Mouse (Mus musculus) neural tube, embryonic 12.5 days (tissue): ENCODE results near the gene Rbms1. TPM values are rescaled to one million over a fixed set of nuclear protein-coding genes. Genes with fewer than 3 reads are reported as not detected.
"Not testable (repeated sequence)": the region's sequence is repeated elsewhere in the genome, so short reads cannot be mapped to it uniquely, and the experiment has no call there.

Source experiments
- ATAC-seq: fragments of 200-750 bp; cut with Nextera tagmentation; 2 replicates; pipeline ENCODE4 v1.8.0; 2017; ENCODE audit warnings: low read depth, mild to moderate bottlenecking, moderate TSS enrichment, moderate library complexity; ENCODE audit not compliant: low FRiP score
- H3K27ac ChIP-seq: fragments of 300-500 bp; sonication (generic); 2 replicates; pipeline ENCODE4 v1.5.1; 2016
- H3K27me3 ChIP-seq: fragments of 300-500 bp; sonication (generic); replicated peaks from 2 replicates; pipeline ENCODE4 v1.6.1; 2016; ENCODE audit warnings: mild to moderate bottlenecking
- H3K36me3 ChIP-seq: fragments of 300-500 bp; sonication (generic); 2 replicates; pipeline ENCODE4 v1.6.1; 2016; ENCODE audit warnings: mild to moderate bottlenecking
- H3K4me1 ChIP-seq: fragments of 300-500 bp; sonication (generic); 2 replicates; pipeline ENCODE4 v1.6.1; 2016
- H3K4me2 ChIP-seq: fragments of 300-500 bp; sonication (generic); replicated peaks from 2 replicates; pipeline ENCODE4 v1.6.1; 2016; ENCODE audit warnings: mild to moderate bottlenecking
- H3K4me3 ChIP-seq: fragments of 300-500 bp; sonication (generic); 2 replicates; pipeline ENCODE4 v1.5.1; 2016
- H3K9ac ChIP-seq: fragments of 300-500 bp; sonication (generic); 2 replicates; pipeline ENCODE4 v1.6.1; 2016; ENCODE audit warnings: mild to moderate bottlenecking
- H3K9me3 ChIP-seq: fragments of 300-500 bp; sonication (generic); 2 replicates; pipeline ENCODE4 v1.6.1; 2016; ENCODE audit warnings: mild to moderate bottlenecking
- WGBS: fragments of 180-500 bp; shearing (Covaris S2); methylation state at CpG from one replicate; pipeline ENCODE4 v1.1.7; 2016; 5-methylcytosine and 5-hydroxymethylcytosine counted together
- polyA plus RNA-seq: library from polyadenylated mRNA; unstranded; fragments of >200 nt; fragmentation: Nextera tagmentation; extraction: Ambion mirVana; gene quantifications from 2 replicates; pipeline ENCODE4 v1.2.1, GENCODE M21; 2016

The Rbms1 gene
- polyA plus RNA-seq, 1 experiment from 2014 or later, result 79.3 TPM

- WGBS, result 76% methylated on average over 7 of the region's 7 CpGs
- Histone ChIP-seq H3K4me2 (no peak overlapping the region), H3K36me3 (no peaks in the 10 kb centered on the region), H3K27me3 (no peaks in the 10 kb centered on the region), H3K4me1 (peaks cover 10% of the 10 kb centered on the region; the same call in 1 of the 2 replicates), H3K27ac (no peak overlapping the region), H3K9me3 (no peaks in the 10 kb centered on the region), H3K4me3 (no peak overlapping the region), H3K9ac (no peak overlapping the region)
- ATAC-seq, result no peak
Observed at GRCm38 (mm10) chr2:60834293-60834692, 128.7 kb downstream of the Rbms1 start.

- H3K4me3 ChIP-seq, result no peak overlapping the region
- WGBS, result 91% methylated on average over 8 of the region's 8 CpGs
- no peaks in the 10 kb centered on the region for H3K36me3 ChIP-seq
- H3K27me3 ChIP-seq, result no peaks in the 10 kb centered on the region
- H3K4me2 ChIP-seq, result no peak overlapping the region
- peaks cover 10% of the 10 kb centered on the region; the same call in 1 of the 2 replicates for H3K4me1 ChIP-seq
- no peak overlapping the region for H3K27ac ChIP-seq
- H3K9me3 ChIP-seq, result no peaks in the 10 kb centered on the region
- no peak overlapping the region for H3K9ac ChIP-seq
- ATAC-seq, result no peak
Observed at GRCm38 (mm10) chr2:60832254-60832653, 130.7 kb downstream of the Rbms1 start.

- not testable (repeated sequence) for H3K27ac ChIP-seq, H3K27me3 ChIP-seq, ATAC-seq, H3K9me3 ChIP-seq, H3K4me2 ChIP-seq, H3K9ac ChIP-seq, H3K36me3 ChIP-seq, H3K4me1 ChIP-seq, H3K4me3 ChIP-seq
- 79% methylated on average over 1 of the region's 1 CpGs for WGBS
Observed at GRCm38 (mm10) chr2:60830464-60830863, 132.5 kb downstream of the Rbms1 start.

GRCm38 (mm10) chr2:60828908-60829462 is 134.0 kb downstream of the Rbms1 start:
- H3K9me3 ChIP-seq, result no peaks in the 10 kb centered on the region
- WGBS, result 93% methylated on average over 10 of the region's 10 CpGs
- H3K4me3 ChIP-seq, result no peak overlapping the region
- no peaks in the 10 kb centered on the region for H3K36me3 ChIP-seq
- H3K27ac ChIP-seq, result no peak overlapping the region
- H3K9ac ChIP-seq, result no peak overlapping the region
- H3K4me1 ChIP-seq, result peaks cover 5% of the 10 kb centered on the region
- no peaks in the 10 kb centered on the region for H3K27me3 ChIP-seq
- no peak for ATAC-seq
- no peak overlapping the region for H3K4me2 ChIP-seq

- Histone ChIP-seq H3K9me3 (no peaks in the 10 kb centered on the region), H3K27ac (no peak overlapping the region), H3K9ac (no peak overlapping the region), H3K4me3 (no peak overlapping the region), H3K4me2 (no peak overlapping the region), H3K27me3 (no peaks in the 10 kb centered on the region), H3K4me1 (peaks cover 5% of the 10 kb centered on the region), H3K36me3 (no peaks in the 10 kb centered on the region)
- ATAC-seq, result no peak
- WGBS, result 81% methylated on average over 5 of the region's 5 CpGs
Observed at GRCm38 (mm10) chr2:60827152-60827428, 135.9 kb downstream of the Rbms1 start.

- Histone ChIP-seq H3K4me3 (no peak overlapping the region), H3K36me3 (no peaks in the 10 kb centered on the region), H3K4me1 (peaks cover 5% of the 10 kb centered on the region), H3K4me2 (no peak overlapping the region), H3K27me3 (no peaks in the 10 kb centered on the region), H3K9me3 (no peaks in the 10 kb centered on the region), H3K27ac (no peak overlapping the region), H3K9ac (no peak overlapping the region)
- WGBS, result 84% methylated on average over 11 of the region's 11 CpGs
- no peak for ATAC-seq
Observed at GRCm38 (mm10) chr2:60826406-60827151, 136.4 kb downstream of the Rbms1 start.

- no peak overlapping the region for H3K9ac ChIP-seq
- no peak for ATAC-seq
- no peak overlapping the region for H3K4me3 ChIP-seq
- no peak overlapping the region for H3K27ac ChIP-seq
- WGBS, result 74% methylated on average over 4 of the region's 4 CpGs
- no peaks in the 10 kb centered on the region for H3K27me3 ChIP-seq
- H3K4me1 ChIP-seq, result peaks cover 5% of the 10 kb centered on the region
- H3K36me3 ChIP-seq, result no peaks in the 10 kb centered on the region
- no peaks in the 10 kb centered on the region for H3K9me3 ChIP-seq
- no peak overlapping the region for H3K4me2 ChIP-seq
Observed at GRCm38 (mm10) chr2:60825690-60826089, 137.3 kb downstream of the Rbms1 start.

- H3K27ac ChIP-seq, result no peak overlapping the region
- WGBS, result 88% methylated on average over 3 of the region's 3 CpGs
- H3K9me3 ChIP-seq, result no peaks in the 10 kb centered on the region
- no peaks in the 10 kb centered on the region for H3K36me3 ChIP-seq
- ATAC-seq, result no peak
- H3K4me1 ChIP-seq, result no peaks in the 10 kb centered on the region; the same call in 1 of the 2 replicates
- no peaks in the 10 kb centered on the region for H3K27me3 ChIP-seq
- no peak overlapping the region for H3K4me3 ChIP-seq
- H3K4me2 ChIP-seq, result no peak overlapping the region
- no peak overlapping the region for H3K9ac ChIP-seq
Observed at GRCm38 (mm10) chr2:60821635-60822034, 141.4 kb downstream of the Rbms1 start.

GRCm38 (mm10) chr2:60818632-60819031 is 144.4 kb downstream of the Rbms1 start:
- Histone ChIP-seq H3K36me3 (no peaks in the 10 kb centered on the region), H3K4me2 (no peak overlapping the region), H3K27me3 (no peaks in the 10 kb centered on the region), H3K9ac (no peak overlapping the region), H3K27ac (no peak overlapping the region), H3K4me1 (no peaks in the 10 kb centered on the region), H3K9me3 (no peaks in the 10 kb centered on the region), H3K4me3 (no peak overlapping the region)
- no peak for ATAC-seq
- 19% methylated on average over 2 of the region's 2 CpGs for WGBS

- Histone ChIP-seq H3K27me3 (no peaks in the 10 kb centered on the region), H3K4me2 (no peak overlapping the region), H3K9ac (no peak overlapping the region), H3K27ac (no peak overlapping the region), H3K9me3 (no peaks in the 10 kb centered on the region), H3K4me1 (no peaks in the 10 kb centered on the region), H3K36me3 (no peaks in the 10 kb centered on the region), H3K4me3 (no peak overlapping the region)
- 84% methylated on average over 2 of the region's 2 CpGs for WGBS
- ATAC-seq, result no peak
Observed at GRCm38 (mm10) chr2:60816307-60816706, 146.7 kb downstream of the Rbms1 start.

GRCm38 (mm10) chr2:60814788-60815187 is 148.2 kb downstream of the Rbms1 start:
- Histone ChIP-seq H3K4me3 (no peak overlapping the region), H3K27ac (no peak overlapping the region), H3K9ac (no peak overlapping the region), H3K36me3 (no peaks in the 10 kb centered on the region), H3K9me3 (no peaks in the 10 kb centered on the region), H3K27me3 (no peaks in the 10 kb centered on the region), H3K4me1 (no peaks in the 10 kb centered on the region), H3K4me2 (no peak overlapping the region)
- ATAC-seq, result no peak
- 86% methylated on average over 6 of the region's 6 CpGs for WGBS

GRCm38 (mm10) chr2:60812949-60813348 is 150.0 kb downstream of the Rbms1 start:
- WGBS, result 87% methylated on average over 12 of the region's 12 CpGs
- no peaks in the 10 kb centered on the region for H3K9me3 ChIP-seq
- H3K27ac ChIP-seq, result no peak overlapping the region
- H3K9ac ChIP-seq, result no peak overlapping the region
- peaks cover 8% of the 10 kb centered on the region for H3K4me1 ChIP-seq
- H3K4me3 ChIP-seq, result no peak overlapping the region
- H3K36me3 ChIP-seq, result no peaks in the 10 kb centered on the region
- ATAC-seq, result no peak
- no peak overlapping the region for H3K4me2 ChIP-seq
- no peaks in the 10 kb centered on the region for H3K27me3 ChIP-seq

- Histone ChIP-seq H3K4me2 (no peak overlapping the region), H3K4me1 (peaks cover 8% of the 10 kb centered on the region), H3K4me3 (no peak overlapping the region), H3K9ac (no peak overlapping the region), H3K36me3 (no peaks in the 10 kb centered on the region), H3K9me3 (no peaks in the 10 kb centered on the region), H3K27me3 (no peaks in the 10 kb centered on the region), H3K27ac (no peak overlapping the region)
- ATAC-seq, result no peak
Observed at GRCm38 (mm10) chr2:60810617-60811016, 152.4 kb downstream of the Rbms1 start.
